Mouse (Mus musculus) lung, embryonic 16.5 days (tissue): Measurements from ENCODE around the gene Pim1. TPM values are rescaled to one million over a fixed set of nuclear protein-coding genes. Genes with fewer than 3 reads are reported as not detected.

ENCODE experiments used
- ATAC-seq: fragments of 200-750 bp; cut with Nextera tagmentation; 2 replicates; pipeline ENCODE4 v1.8.0; 2017; ENCODE audit warnings: low read depth, mild to moderate bottlenecking, moderate library complexity
- H3K27ac ChIP-seq: fragments of 300-500 bp; sonication (generic); 2 replicates; pipeline ENCODE4 v1.5.1; 2014; ENCODE audit warnings: mild to moderate bottlenecking, control low read depth, low read length
- H3K27me3 ChIP-seq: fragments of 300-500 bp; sonication (generic); 2 replicates; pipeline ENCODE4 v1.6.1; 2014; ENCODE audit warnings: low read depth, low read length, mixed read lengths; ENCODE audit not compliant: control insufficient read depth, insufficient read depth
- H3K36me3 ChIP-seq: fragments of 300-500 bp; sonication (generic); 2 replicates; pipeline ENCODE4 v1.6.1; 2014; ENCODE audit warnings: low read length; ENCODE audit not compliant: control insufficient read depth, insufficient read depth
- H3K4me1 ChIP-seq: fragments of 300-500 bp; sonication (generic); replicated peaks from 2 replicates; pipeline ENCODE4 v1.6.1; 2014; ENCODE audit warnings: low read length, mixed read lengths; ENCODE audit not compliant: control insufficient read depth, insufficient read depth
- H3K4me2 ChIP-seq: fragments of 300-500 bp; sonication (generic); 2 replicates; pipeline ENCODE4 v1.6.1; 2014; ENCODE audit warnings: low read depth, low read length, control low read depth
- H3K4me3 ChIP-seq: fragments of 300-500 bp; sonication (generic); 2 replicates; pipeline ENCODE4 v1.5.1; 2014; ENCODE audit warnings: mild to moderate bottlenecking, low read length, control low read depth
- H3K9ac ChIP-seq: fragments of 300-500 bp; sonication (generic); 2 replicates; pipeline ENCODE4 v1.6.1; 2014; ENCODE audit warnings: low read length, control low read depth
- H3K9me3 ChIP-seq: fragments of 300-500 bp; sonication (generic); 2 replicates; pipeline ENCODE4 v1.6.1; 2016; ENCODE audit warnings: low read length; ENCODE audit not compliant: control insufficient read depth
- WGBS: fragments of 180-500 bp; shearing (Covaris S2); extraction: QIAGEN DNeasy Blood & Tissue Kit; methylation state at CpG from one replicate; pipeline ENCODE4 v1.1.7; 2014; 5-methylcytosine and 5-hydroxymethylcytosine counted together
- polyA plus RNA-seq: library from polyadenylated mRNA; unstranded; fragments of >200 nt; fragmentation: Nextera tagmentation; extraction: Ambion mirVana; gene quantifications from 2 replicates; pipeline ENCODE4 v1.2.1, GENCODE M21; 2015

Gene Pim1
- polyA plus RNA-seq = 15.6 and 16.6 TPM in 2 replicates

GRCm38 (mm10) chr17:29490713-29491581 lies at the start of gene Pim1:
Gene Pim1, plus strand, starts transcription at chr17:29490753.
- peaks cover 2% of the 10 kb centered on the region; the same call in 1 of the 2 replicates for H3K36me3 ChIP-seq
- ATAC-seq = peak; percentile 39
- H3K9me3 ChIP-seq = no peaks in the 10 kb centered on the region
- peaks cover 18% of the 10 kb centered on the region for H3K4me1 ChIP-seq
- H3K4me3 ChIP-seq = peak within 1 kb of the TSS; percentile 78
- no peaks in the 10 kb centered on the region for H3K27me3 ChIP-seq
- under 1% methylated on average over 74 of the region's 99 CpGs for WGBS
- H3K4me2 ChIP-seq = peak within 1 kb of the TSS; percentile 93
- peak within 1 kb of the TSS; percentile 85 for H3K9ac ChIP-seq
- H3K27ac ChIP-seq = peak within 1 kb of the TSS; percentile 94

DNA sequence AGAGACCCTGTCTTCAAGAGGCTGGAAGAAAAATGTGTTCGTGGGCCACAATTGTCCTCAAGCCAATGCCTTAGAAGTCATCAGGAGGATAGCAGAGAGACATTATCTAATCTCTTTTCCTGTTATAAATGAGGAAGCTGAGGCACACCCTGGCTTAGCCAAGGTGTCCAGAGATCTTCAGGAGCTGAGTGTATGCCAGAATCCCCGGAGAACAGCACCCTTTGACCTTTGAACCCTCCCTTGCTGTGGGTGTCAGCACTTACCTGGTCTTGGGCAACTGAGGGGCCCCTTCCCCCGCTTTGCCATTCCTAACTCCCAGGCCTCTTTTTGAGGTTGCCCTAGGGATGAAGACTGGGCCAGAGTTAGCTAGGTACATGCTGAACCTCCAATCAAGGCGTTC lies 49.0 kb upstream of the Pim1 start:
- no peak overlapping the region for H3K4me3 ChIP-seq
- no peak for ATAC-seq

GRCm38 (mm10) chr17:29442131-29442557 lies 48.4 kb upstream of the Pim1 start:
- no peaks in the 10 kb centered on the region for H3K36me3 ChIP-seq
- peaks cover 14% of the 10 kb centered on the region for H3K4me1 ChIP-seq
- 37% methylated on average over 7 of the region's 7 CpGs for WGBS
- H3K4me3 ChIP-seq = no peak overlapping the region
- no peak overlapping the region for H3K9ac ChIP-seq
- no peak overlapping the region for H3K27ac ChIP-seq
- ATAC-seq = no peak
- no peak overlapping the region for H3K4me2 ChIP-seq
- no peaks in the 10 kb centered on the region for H3K27me3 ChIP-seq
- no peaks in the 10 kb centered on the region for H3K9me3 ChIP-seq

More for the DNA sequence above, 49.0 kb upstream of the Pim1 start:
- no peaks in the 10 kb centered on the region for H3K36me3 ChIP-seq
- no peak overlapping the region for H3K9ac ChIP-seq
- H3K4me1 ChIP-seq = peaks cover 18% of the 10 kb centered on the region
- H3K9me3 ChIP-seq = no peaks in the 10 kb centered on the region
- no peak overlapping the region for H3K27ac ChIP-seq
- H3K4me2 ChIP-seq = no peak overlapping the region
- WGBS = 60% methylated on average over 4 of the region's 4 CpGs
- no peaks in the 10 kb centered on the region for H3K27me3 ChIP-seq

DNA sequence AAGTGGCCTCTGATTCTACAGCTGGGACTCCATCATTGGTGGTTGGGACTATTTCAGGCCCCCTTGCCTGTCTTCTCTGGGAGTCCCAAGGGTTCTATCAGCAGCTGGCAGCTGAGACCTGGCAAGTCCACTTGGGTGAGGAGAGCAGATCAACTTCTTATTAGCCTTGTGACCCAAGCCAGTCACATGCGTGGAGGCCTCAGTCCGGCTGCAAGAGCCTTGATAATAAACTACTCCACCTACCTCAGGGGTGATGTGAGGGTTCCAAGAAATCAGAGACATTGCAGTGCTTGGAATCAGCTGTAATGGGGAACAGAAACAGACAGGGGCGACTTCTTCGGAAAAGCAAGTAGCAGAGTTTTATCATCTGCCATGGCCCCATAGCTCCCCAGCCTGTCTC lies 46.8 kb upstream of the Pim1 start:
- H3K36me3 ChIP-seq = no peaks in the 10 kb centered on the region
- H3K4me2 ChIP-seq = no peak overlapping the region
- no peaks in the 10 kb centered on the region for H3K27me3 ChIP-seq
- ATAC-seq = no peak
- H3K4me3 ChIP-seq = no peak overlapping the region
- no peak overlapping the region for H3K9ac ChIP-seq
- 84% methylated on average over 4 of the region's 4 CpGs for WGBS
- H3K4me1 ChIP-seq = peaks cover 10% of the 10 kb centered on the region
- H3K9me3 ChIP-seq = no peaks in the 10 kb centered on the region
- H3K27ac ChIP-seq = no peak overlapping the region

DNA sequence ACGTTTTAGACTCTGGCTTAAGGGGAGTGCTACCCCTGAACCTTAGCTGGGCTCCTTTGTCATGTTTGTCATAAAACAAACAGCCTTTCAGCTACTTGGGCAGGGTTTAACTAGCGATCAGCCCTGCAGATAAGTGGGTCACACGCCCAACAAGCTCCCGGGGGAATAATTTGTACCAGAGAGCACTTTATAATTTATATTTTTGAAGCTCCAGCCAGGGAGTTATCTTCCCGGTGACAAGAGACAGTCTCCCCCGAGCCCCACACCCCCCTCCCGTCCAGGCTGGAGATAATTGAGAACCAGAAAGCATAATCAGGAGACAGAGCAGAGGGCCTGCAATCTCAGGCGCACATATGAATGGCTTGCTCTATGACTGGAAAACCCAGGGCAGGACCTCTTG lies 45.5 kb upstream of the Pim1 start:
- WGBS = 17% methylated on average over 8 of the region's 8 CpGs
- no peaks in the 10 kb centered on the region for H3K27me3 ChIP-seq
- H3K4me3 ChIP-seq = no peak overlapping the region
- H3K36me3 ChIP-seq = no peaks in the 10 kb centered on the region
- H3K4me1 ChIP-seq = peaks cover 11% of the 10 kb centered on the region
- no peaks in the 10 kb centered on the region for H3K9me3 ChIP-seq
- H3K4me2 ChIP-seq = no peak overlapping the region
- H3K9ac ChIP-seq = no peak overlapping the region
- H3K27ac ChIP-seq = no peak overlapping the region
- ATAC-seq = peak; percentile 32; the same call in 1 of the 2 replicates

DNA sequence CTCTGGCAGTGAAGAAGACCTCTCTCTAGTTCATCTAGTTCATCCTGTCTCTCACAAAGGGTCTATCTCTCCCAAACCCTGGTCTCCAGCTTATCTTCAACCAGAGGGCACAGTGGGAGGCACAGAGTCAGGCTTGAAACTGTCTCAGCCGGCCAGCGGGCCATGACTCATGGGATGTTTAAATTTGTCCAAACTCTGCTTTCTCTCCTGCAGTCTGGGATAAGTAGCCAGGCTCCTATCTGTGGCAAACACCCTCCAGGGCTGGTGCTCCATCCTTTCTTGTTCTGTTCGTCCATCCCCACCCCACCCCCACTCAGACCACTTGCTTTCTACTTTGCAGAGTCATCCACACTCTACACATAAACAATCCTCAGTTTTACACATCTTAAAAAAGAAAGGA lies 43.2 kb upstream of the Pim1 start:
- no peak overlapping the region for H3K9ac ChIP-seq
- no peaks in the 10 kb centered on the region for H3K9me3 ChIP-seq
- no peaks in the 10 kb centered on the region for H3K27me3 ChIP-seq
- WGBS = 26% methylated on average over 3 of the region's 3 CpGs
- no peak overlapping the region for H3K4me3 ChIP-seq
- no peak for ATAC-seq
- H3K4me2 ChIP-seq = no peak overlapping the region
- peaks cover 25% of the 10 kb centered on the region for H3K4me1 ChIP-seq
- H3K27ac ChIP-seq = no peak overlapping the region
- H3K36me3 ChIP-seq = no peaks in the 10 kb centered on the region

- Histone ChIP-seq H3K9me3 (no peaks in the 10 kb centered on the region), H3K4me1 (peaks cover 25% of the 10 kb centered on the region), H3K27me3 (no peaks in the 10 kb centered on the region), H3K9ac (no peak overlapping the region), H3K27ac (peak overlapping the region; percentile 74), H3K4me3 (no peak overlapping the region), H3K4me2 (no peak overlapping the region), H3K36me3 (no peaks in the 10 kb centered on the region)
- ATAC-seq = no peak
- 33% methylated on average over 8 of the region's 8 CpGs for WGBS
Observed at GRCm38 (mm10) chr17:29448055-29448454, 42.5 kb upstream of the Pim1 start.

DNA sequence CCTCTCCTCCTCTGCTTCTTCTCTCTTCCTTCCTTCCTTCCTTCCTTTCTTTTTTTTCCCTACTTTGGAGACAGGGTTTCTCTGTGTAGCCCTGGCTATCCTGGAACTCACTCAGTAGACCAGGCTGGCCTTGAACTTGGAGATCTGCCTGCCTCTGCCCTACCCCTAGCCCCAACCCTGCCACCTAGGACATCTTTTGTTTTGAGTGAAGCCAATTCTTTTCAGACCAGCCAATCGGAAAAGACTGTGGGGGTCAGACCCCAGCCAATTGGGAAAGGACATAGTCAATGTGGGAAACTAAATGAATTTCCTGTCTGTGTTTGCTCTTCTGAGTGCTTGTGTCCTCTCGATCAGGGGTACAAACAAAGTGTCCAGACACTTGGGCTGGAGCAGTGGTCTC lies 42.0 kb upstream of the Pim1 start:
- Histone ChIP-seq H3K27ac (peak overlapping the region; percentile 74; the same call in 1 of the 2 replicates), H3K9me3 (no peaks in the 10 kb centered on the region), H3K36me3 (no peaks in the 10 kb centered on the region), H3K27me3 (no peaks in the 10 kb centered on the region), H3K4me3 (no peak overlapping the region), H3K9ac (no peak overlapping the region), H3K4me1 (peaks cover 25% of the 10 kb centered on the region), H3K4me2 (no peak overlapping the region)
- no peak for ATAC-seq
- WGBS = 50% methylated on average over 2 of the region's 2 CpGs

GRCm38 (mm10) chr17:29450899-29451840 lies 39.4 kb upstream of the Pim1 start:
- Histone ChIP-seq H3K9me3 (no peaks in the 10 kb centered on the region), H3K27ac (peak overlapping the region; percentile 90), H3K36me3 (no peaks in the 10 kb centered on the region), H3K27me3 (no peaks in the 10 kb centered on the region), H3K9ac (peak overlapping the region; percentile 61), H3K4me1 (peaks cover 27% of the 10 kb centered on the region), H3K4me2 (peak overlapping the region; percentile 50), H3K4me3 (peak overlapping the region; percentile 35)
- WGBS = 8% methylated on average over 34 of the region's 34 CpGs
- ATAC-seq = peak; percentile 74
